Mouse (Mus musculus) heart, postnatal 0 days (tissue): ENCODE measurements at regions not wholly inside any gene's neighbourhood (a gene's known extent, or its start where the extent isn't known, plus 50 kb on each side); places are given as distances from the start of the nearest gene placed in this dataset.

Source experiments
- CTCF ChIP-seq: IDR thresholded peaks from 2 replicates; pipeline ENCODE4 v1.5.1; 2016; ENCODE audit warnings: antibody characterized with exemption, control low read depth, low read depth
- EP300 ChIP-seq: IDR thresholded peaks from 2 replicates; pipeline ENCODE4 v1.6.1; 2016; ENCODE audit warnings: antibody characterized with exemption, low read depth

- TF ChIP-seq EP300, result no peak
- TF ChIP-seq CTCF, result no peak
These were observed 709.6 kb upstream of the Castor2 start for GRCm38 (mm10) chr5:133389896-133390295.
